Mouse (Mus musculus): ENCODE data around the gene Stbd1.

Gene Stbd1

DNA sequence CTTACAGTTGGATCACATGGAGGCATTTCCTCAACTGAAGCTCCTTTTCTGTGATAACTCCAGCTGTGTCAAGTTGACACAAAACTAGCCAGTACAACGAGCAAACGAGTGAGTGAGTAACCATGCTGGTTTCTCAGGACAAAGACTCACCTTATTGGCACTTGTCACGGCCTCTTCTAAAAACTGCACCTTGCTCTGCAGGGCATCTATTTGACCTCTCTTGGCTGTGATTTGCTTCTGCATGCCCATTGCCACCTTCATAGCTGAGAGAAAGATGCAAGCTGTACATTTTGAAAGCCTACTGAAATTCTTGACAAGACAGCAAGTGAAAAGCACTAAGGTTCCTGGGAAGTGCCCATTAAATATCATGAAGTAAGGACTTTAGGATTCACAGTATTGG is 38.0 kb downstream of the Stbd1 start:
- DNase-seq, result no peak

All from right cerebral cortex, postnatal 25 days (tissue).